Mouse (Mus musculus) neural tube, embryonic 11.5 days (tissue): Measurements from ENCODE around the gene Prpf3. TPM values are rescaled to one million over a fixed set of nuclear protein-coding genes. Genes with fewer than 3 reads are reported as not detected.
A peak's percentile ranks its signal among the peaks of the same experiment; 100 is the strongest.
"Not testable (repeated sequence)": the region's sequence is repeated elsewhere in the genome, so short reads cannot be mapped to it uniquely, and the experiment has no call there.

Experiments
- ATAC-seq: fragments of 200-750 bp; cut with Nextera tagmentation; 2 replicates; pipeline ENCODE4 v1.8.0; 2017; ENCODE audit warnings: moderate number of reproducible peaks, mild to moderate bottlenecking, moderate TSS enrichment, moderate library complexity; ENCODE audit not compliant: insufficient read depth, low FRiP score, low TSS enrichment
- DNase-seq: peaks from one replicate; pipeline ENCODE4 v3.0.0-alpha.2; 2015; ENCODE audit warnings: low spot score
- H3K27ac ChIP-seq: fragments of 300-500 bp; sonication (generic); 2 replicates; pipeline ENCODE4 v1.5.1; 2014; ENCODE audit warnings: low read depth, mild to moderate bottlenecking, low read length
- H3K27me3 ChIP-seq: fragments of 300-500 bp; sonication (generic); 2 replicates; pipeline ENCODE4 v1.6.1; 2014; ENCODE audit warnings: mild to moderate bottlenecking, low read length, mixed read lengths; ENCODE audit not compliant: control insufficient read depth, insufficient read depth
- H3K36me3 ChIP-seq: fragments of 300-500 bp; sonication (generic); 2 replicates; pipeline ENCODE4 v1.6.1; 2014; ENCODE audit warnings: mild to moderate bottlenecking, low read length, moderate library complexity, mixed read lengths; ENCODE audit not compliant: control insufficient read depth, insufficient read depth
- H3K4me1 ChIP-seq: fragments of 300-500 bp; sonication (generic); 2 replicates; pipeline ENCODE4 v1.6.1; 2014; ENCODE audit warnings: low read length, mixed read lengths; ENCODE audit not compliant: control insufficient read depth, insufficient read depth
- H3K4me2 ChIP-seq: fragments of 300-500 bp; sonication (generic); 2 replicates; pipeline ENCODE4 v1.6.1; 2014; ENCODE audit warnings: low read depth, mild to moderate bottlenecking, moderate library complexity
- H3K4me3 ChIP-seq: fragments of 300-500 bp; sonication (generic); 2 replicates; pipeline ENCODE4 v1.5.1; 2014; ENCODE audit warnings: low read depth, low read length
- H3K9ac ChIP-seq: fragments of 300-500 bp; sonication (generic); 2 replicates; pipeline ENCODE4 v1.6.1; 2014; ENCODE audit warnings: mild to moderate bottlenecking, low read length
- H3K9me3 ChIP-seq: fragments of 300-500 bp; sonication (generic); 2 replicates; pipeline ENCODE4 v1.6.1; 2016; ENCODE audit warnings: low read length; ENCODE audit not compliant: control insufficient read depth
- WGBS: fragments of 180-500 bp; shearing (Covaris S2); extraction: QIAGEN DNeasy Blood & Tissue Kit; methylation state at CpG from one replicate; pipeline ENCODE4 v1.1.7; 2014; 5-methylcytosine and 5-hydroxymethylcytosine counted together
- polyA plus RNA-seq: library from polyadenylated mRNA; unstranded; fragments of >200 nt; fragmentation: Nextera tagmentation; extraction: Ambion mirVana; gene quantifications from 2 replicates; pipeline ENCODE4 v1.2.1, GENCODE M21; 2014

Prpf3 gene
- polyA plus RNA-seq, 1 experiment from 2014 or later: 69.6 TPM

DNA sequence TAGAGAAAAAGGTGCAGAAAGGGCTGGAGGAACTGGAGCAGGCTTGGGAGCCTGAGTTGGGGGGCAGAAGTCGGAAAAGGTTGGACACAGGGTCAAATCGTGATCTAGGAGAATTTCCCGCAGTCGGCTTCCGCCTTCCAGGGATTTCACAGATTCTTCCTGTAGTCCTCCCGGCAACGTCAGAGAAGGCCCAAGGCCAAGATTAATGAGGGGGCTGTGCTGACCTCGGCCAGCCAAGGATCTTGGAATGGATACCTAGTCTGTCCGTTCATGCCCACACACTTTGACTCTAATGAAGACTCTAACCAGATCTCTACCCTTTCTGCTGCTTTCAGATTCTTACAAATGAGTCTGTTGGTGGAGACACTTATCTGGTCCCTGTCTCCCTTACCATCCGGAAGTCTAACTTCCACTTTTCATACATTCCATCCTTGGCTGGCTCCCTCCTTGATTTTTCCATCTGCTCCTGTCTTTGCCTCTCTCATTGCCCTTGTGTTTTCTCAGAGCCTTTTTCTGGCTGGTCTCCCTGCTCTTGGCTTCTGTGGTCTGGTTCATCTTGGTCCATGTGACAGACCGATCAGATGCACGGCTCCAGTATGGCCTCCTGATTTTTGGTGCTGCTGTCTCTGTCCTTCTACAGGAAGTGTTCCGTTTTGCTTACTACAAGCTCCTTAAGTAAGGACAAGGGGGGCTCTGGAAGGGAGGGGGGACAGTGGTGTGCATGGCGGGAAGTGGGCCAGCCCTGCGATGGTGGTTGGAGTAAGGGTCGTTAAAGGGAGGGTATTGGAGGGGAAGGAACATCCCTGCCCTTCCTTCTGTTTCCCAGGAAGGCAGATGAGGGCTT, 38.9 kb upstream of the Prpf3 start:
- Histone ChIP-seq H3K4me1 (peaks cover 9% of the 10 kb centered on the region), H3K4me2 (peak overlapping the region; percentile 48), H3K27ac (no peak overlapping the region), H3K9me3 (no peaks in the 10 kb centered on the region), H3K36me3 (no peaks in the 10 kb centered on the region), H3K9ac (peak overlapping the region; percentile 52), H3K27me3 (no peaks in the 10 kb centered on the region), H3K4me3 (peak overlapping the region; percentile 64)
- peak; percentile 36 for DNase-seq
- 12% methylated on average over 15 of the region's 16 CpGs for WGBS
- ATAC-seq: peak; percentile 17; the same call in 1 of the 2 replicates

DNA sequence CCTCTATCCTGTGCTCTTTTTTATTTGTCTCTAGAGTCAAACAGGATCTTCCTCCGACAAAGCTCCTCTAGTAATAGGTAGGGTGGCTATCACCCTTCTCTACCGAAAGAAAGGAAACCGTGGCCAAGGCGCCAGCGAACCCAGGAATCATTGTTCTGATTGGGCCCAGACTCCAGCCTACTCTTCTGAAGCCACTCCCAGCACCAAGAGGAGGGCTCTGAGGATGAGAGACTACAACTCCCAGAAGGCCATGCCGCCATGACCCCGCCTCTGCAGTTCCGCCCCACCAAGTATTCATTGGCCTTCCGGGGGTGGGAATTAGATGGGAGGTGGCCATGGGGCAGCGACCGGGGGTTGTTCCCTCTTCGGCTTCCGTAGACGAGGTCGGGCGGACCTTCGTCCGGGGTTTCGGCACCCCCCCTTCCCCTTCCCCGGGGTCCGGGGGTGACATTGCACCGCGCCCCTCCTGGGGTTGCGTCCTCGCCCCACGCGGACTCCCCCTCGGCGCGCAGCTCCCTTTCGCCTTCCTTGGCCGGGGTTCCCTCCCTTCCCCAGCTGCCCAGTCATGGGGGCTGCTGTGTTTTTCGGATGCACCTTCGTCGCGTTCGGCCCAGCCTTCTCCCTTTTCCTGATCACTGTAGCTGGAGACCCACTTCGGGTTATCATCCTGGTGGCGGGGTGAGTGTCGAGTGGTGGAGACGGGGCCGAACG, 38.1 kb upstream of the Prpf3 start, which contains the start of gene Aph1a:
Gene Aph1a, plus strand, starts transcription at position 364 of the 711 bp plus-strand sequence.
- H3K9ac ChIP-seq: peak within 1 kb of the TSS; percentile 52
- not testable (repeated sequence) for H3K36me3 ChIP-seq, H3K9me3 ChIP-seq, H3K4me1 ChIP-seq, H3K27me3 ChIP-seq
- H3K4me2 ChIP-seq: peak within 1 kb of the TSS; percentile 58
- H3K4me3 ChIP-seq: peak within 1 kb of the TSS; percentile 64
- peak within 1 kb of the TSS; percentile 35; the same call in 1 of the 2 replicates for H3K27ac ChIP-seq
- under 1% methylated on average over 25 of the region's 43 CpGs for WGBS
- DNase-seq: peak; percentile 94
- peak; percentile 95 for ATAC-seq

DNA sequence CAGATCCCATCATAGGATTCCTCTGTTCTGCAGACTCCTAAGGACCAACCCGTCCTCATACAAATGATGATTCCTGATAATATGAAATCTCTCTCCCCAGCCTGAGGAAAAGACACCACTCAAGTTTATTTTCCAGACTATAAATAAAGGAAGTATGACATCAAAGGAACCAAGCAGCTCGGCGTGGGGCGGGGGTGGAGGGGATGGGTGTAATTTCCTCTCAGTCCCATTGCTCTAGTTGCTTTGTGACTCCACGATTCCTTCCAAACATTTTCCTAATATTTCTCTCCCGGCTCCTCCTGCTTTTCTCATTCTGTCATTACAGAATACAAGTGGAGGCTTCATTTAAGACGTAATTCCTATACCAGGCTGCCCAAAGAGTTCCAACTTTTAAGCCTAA, 37.4 kb upstream of the Prpf3 start:
- Histone ChIP-seq H3K36me3 (no peaks in the 10 kb centered on the region), H3K4me1 (peaks cover 9% of the 10 kb centered on the region), H3K4me2 (peak overlapping the region; percentile 58), H3K27me3 (no peaks in the 10 kb centered on the region), H3K4me3 (peak overlapping the region; percentile 64), H3K27ac (peak overlapping the region; percentile 35; the same call in 1 of the 2 replicates), H3K9ac (peak overlapping the region; percentile 52), H3K9me3 (no peaks in the 10 kb centered on the region)
- no peak for ATAC-seq
- DNase-seq: no peak
- WGBS: 18% methylated on average over 7 of the region's 7 CpGs

- H3K36me3 ChIP-seq: no peaks in the 10 kb centered on the region
- H3K4me2 ChIP-seq: peak overlapping the region; percentile 28; the same call in 1 of the 2 replicates
- 32% methylated on average over 11 of the region's 11 CpGs for WGBS
- peaks cover 9% of the 10 kb centered on the region for H3K4me1 ChIP-seq
- H3K27ac ChIP-seq: peak overlapping the region; percentile 63
- H3K4me3 ChIP-seq: peak overlapping the region; percentile 13; the same call in 1 of the 2 replicates
- peak overlapping the region; percentile 29; the same call in 1 of the 2 replicates for H3K9ac ChIP-seq
- H3K27me3 ChIP-seq: no peaks in the 10 kb centered on the region
- ATAC-seq (no peak), DNase-seq (no peak)
- H3K9me3 ChIP-seq: no peaks in the 10 kb centered on the region
Measured at GRCm38 (mm10) chr3:95892066-95893052, 36.7 kb upstream of the Prpf3 start.

- Histone ChIP-seq H3K36me3 (no peaks in the 10 kb centered on the region), H3K9me3 (no peaks in the 10 kb centered on the region), H3K4me1 (peaks cover 9% of the 10 kb centered on the region), H3K9ac (peak within 1 kb of the TSS; percentile 29), H3K27ac (peak within 1 kb of the TSS; percentile 63), H3K27me3 (no peaks in the 10 kb centered on the region), H3K4me3 (peak within 1 kb of the TSS; percentile 13; the same call in 1 of the 2 replicates), H3K4me2 (peak within 1 kb of the TSS; percentile 28)
- 16% methylated on average over 12 of the region's 12 CpGs for WGBS
- DNase-seq (peak; percentile 36), ATAC-seq (no peak)
Measured at GRCm38 (mm10) chr3:95891211-95892065, 35.8 kb upstream of the Prpf3 start, which contains the start of gene BC028528. TSS of gene BC028528 (minus strand) at chr3:95892005.

DNA sequence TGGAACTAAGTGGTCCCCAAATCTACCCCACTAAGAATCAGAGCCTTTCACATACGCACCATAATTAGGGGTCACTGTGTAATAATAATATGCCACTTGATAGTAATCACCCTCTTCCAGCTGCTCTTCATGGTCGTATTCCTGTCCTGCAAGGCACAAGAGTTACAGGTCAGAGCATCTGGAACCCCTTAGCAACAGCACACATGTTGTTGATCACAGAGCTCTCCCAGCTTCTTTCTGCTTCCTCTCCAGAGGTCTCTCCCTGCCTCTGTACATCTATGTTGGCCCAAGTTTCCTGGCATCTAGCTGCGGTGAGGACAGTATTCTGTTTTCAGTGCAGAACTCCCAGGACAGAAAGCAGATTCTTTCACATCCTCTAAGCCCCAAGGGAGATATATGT, 34.0 kb upstream of the Prpf3 start:
- no peaks in the 10 kb centered on the region for H3K36me3 ChIP-seq
- no peak for DNase-seq
- 73% methylated on average over 3 of the region's 3 CpGs for WGBS
- H3K4me1 ChIP-seq: peaks cover 9% of the 10 kb centered on the region
- no peaks in the 10 kb centered on the region for H3K27me3 ChIP-seq
- H3K4me3 ChIP-seq: no peak overlapping the region
- H3K9ac ChIP-seq: no peak overlapping the region
- H3K9me3 ChIP-seq: no peaks in the 10 kb centered on the region
- ATAC-seq: no peak
- no peak overlapping the region for H3K4me2 ChIP-seq
- H3K27ac ChIP-seq: no peak overlapping the region

GRCm38 (mm10) chr3:95887596-95887995, 31.9 kb upstream of the Prpf3 start:
- Histone ChIP-seq H3K27me3 (no peaks in the 10 kb centered on the region), H3K9ac (no peak overlapping the region), H3K9me3 (no peaks in the 10 kb centered on the region), H3K4me3 (no peak overlapping the region), H3K4me1 (peaks cover 8% of the 10 kb centered on the region; the same call in 1 of the 2 replicates), H3K4me2 (no peak overlapping the region), H3K27ac (no peak overlapping the region), H3K36me3 (no peaks in the 10 kb centered on the region)
- ATAC-seq (no peak), DNase-seq (no peak)
- 71% methylated on average over 4 of the region's 4 CpGs for WGBS
